Mouse (Mus musculus) forebrain, embryonic 16.5 days (tissue): ENCODE results near the gene Sos1. TPM values are rescaled to one million over a fixed set of nuclear protein-coding genes. Genes with fewer than 3 reads are reported as not detected.

Experiments
- ATAC-seq: fragments of 200-750 bp; cut with Nextera tagmentation; 2 replicates; pipeline ENCODE4 v1.8.0; 2017; ENCODE audit warnings: mild to moderate bottlenecking, moderate library complexity
- H3K27ac ChIP-seq: fragments of 300-500 bp; sonication (generic); 2 replicates; pipeline ENCODE4 v1.5.1; 2014; ENCODE audit warnings: low read length, control low read depth
- H3K27me3 ChIP-seq: fragments of 300-500 bp; sonication (generic); replicated peaks from 2 replicates; pipeline ENCODE4 v1.6.1; 2014; ENCODE audit warnings: low read length; ENCODE audit not compliant: control insufficient read depth, insufficient read depth
- H3K36me3 ChIP-seq: fragments of 300-500 bp; sonication (generic); 2 replicates; pipeline ENCODE4 v1.6.1; 2014; ENCODE audit not compliant: control insufficient read depth, insufficient read depth
- H3K4me1 ChIP-seq: fragments of 300-500 bp; sonication (generic); replicated peaks from 2 replicates; pipeline ENCODE4 v1.6.1; 2014; ENCODE audit warnings: low read length; ENCODE audit not compliant: control insufficient read depth, insufficient read depth
- H3K4me2 ChIP-seq: fragments of 300-500 bp; sonication (generic); 2 replicates; pipeline ENCODE4 v1.6.1; 2014; ENCODE audit warnings: mild to moderate bottlenecking, low read length, control low read depth
- H3K4me3 ChIP-seq: fragments of 300-500 bp; sonication (generic); replicated peaks from 2 replicates; pipeline ENCODE4 v1.5.1; 2014; ENCODE audit warnings: mild to moderate bottlenecking, low read length, control low read depth
- H3K9ac ChIP-seq: fragments of 300-500 bp; sonication (generic); replicated peaks from 2 replicates; pipeline ENCODE4 v1.6.1; 2014; ENCODE audit warnings: low read depth, low read length, control low read depth
- H3K9me3 ChIP-seq: fragments of 300-500 bp; sonication (generic); 2 replicates; pipeline ENCODE4 v1.6.1; 2016; ENCODE audit warnings: low read length; ENCODE audit not compliant: control insufficient read depth
- WGBS: fragments of 180-500 bp; shearing (Covaris S2); extraction: QIAGEN DNeasy Blood & Tissue Kit; methylation state at CpG from one replicate; pipeline ENCODE4 v1.1.7; 2014; 5-methylcytosine and 5-hydroxymethylcytosine counted together
- polyA plus RNA-seq: library from polyadenylated mRNA; unstranded; fragments of >200 nt; fragmentation: Nextera tagmentation; extraction: Ambion mirVana; gene quantifications from 2 replicates; pipeline ENCODE4 v1.2.1, GENCODE M21; 2015

Gene Sos1
- polyA plus RNA-seq, 1 experiment from 2014 or later: 7.6 TPM

DNA sequence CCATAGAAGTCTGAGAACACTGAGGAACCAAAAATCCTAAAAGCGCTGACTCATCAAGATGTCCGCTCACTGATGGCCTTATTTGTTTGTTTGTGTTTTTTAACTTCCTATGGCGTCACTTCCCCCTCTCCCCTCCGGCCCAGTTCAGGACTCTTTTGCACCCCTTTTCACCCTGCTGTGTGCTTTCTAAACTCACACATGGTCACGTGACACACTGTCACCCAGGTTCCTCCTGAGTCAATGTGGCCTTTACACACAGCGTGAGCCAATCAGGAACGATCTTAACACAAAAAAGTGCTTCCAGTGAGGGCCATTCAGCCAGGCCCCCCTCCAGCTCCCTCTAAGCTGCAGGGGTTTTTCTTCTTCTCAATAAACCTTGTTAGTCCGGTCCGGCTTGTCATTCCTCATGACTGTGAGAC lies 16.9 kb upstream of the Sos1 start:
- no peaks in the 10 kb centered on the region for H3K27me3 ChIP-seq
- no peaks in the 10 kb centered on the region for H3K4me1 ChIP-seq
- H3K4me3 ChIP-seq: no peak overlapping the region
- H3K4me2 ChIP-seq: no peak overlapping the region
- H3K36me3 ChIP-seq: no peaks in the 10 kb centered on the region
- 32% methylated on average over 9 of the region's 9 CpGs for WGBS
- no peak overlapping the region for H3K9ac ChIP-seq
- no peak for ATAC-seq
- H3K9me3 ChIP-seq: no peaks in the 10 kb centered on the region
- H3K27ac ChIP-seq: no peak overlapping the region

GRCm38 (mm10) chr17:80496607-80497170 lies 16.4 kb upstream of the Sos1 start:
- Histone ChIP-seq H3K27ac (no peak overlapping the region), H3K9me3 (no peaks in the 10 kb centered on the region), H3K4me3 (no peak overlapping the region), H3K36me3 (no peaks in the 10 kb centered on the region), H3K4me2 (no peak overlapping the region), H3K27me3 (no peaks in the 10 kb centered on the region), H3K9ac (no peak overlapping the region), H3K4me1 (no peaks in the 10 kb centered on the region)
- 88% methylated on average over 8 of the region's 8 CpGs for WGBS
- ATAC-seq: no peak

DNA sequence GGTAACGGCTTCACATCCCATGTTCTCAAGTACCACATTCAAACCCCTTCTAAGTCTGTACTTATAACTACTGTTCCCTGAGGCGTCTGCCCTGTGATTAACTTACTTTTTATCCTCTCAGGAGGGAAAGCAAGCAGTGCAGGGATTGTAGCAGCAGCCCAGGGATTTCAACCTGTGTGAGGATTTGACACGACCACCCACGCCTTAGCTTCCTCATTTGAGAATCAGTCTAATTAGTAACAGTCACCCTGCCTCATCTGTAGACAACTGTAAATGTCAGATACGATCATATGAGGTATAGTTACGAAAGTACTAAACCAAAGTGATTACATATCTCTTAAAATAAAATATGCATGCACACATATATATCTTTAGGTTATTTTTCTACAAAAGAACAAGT lies 15.9 kb upstream of the Sos1 start:
- Histone ChIP-seq H3K9ac (no peak overlapping the region), H3K4me1 (no peaks in the 10 kb centered on the region), H3K36me3 (no peaks in the 10 kb centered on the region), H3K27ac (no peak overlapping the region), H3K27me3 (no peaks in the 10 kb centered on the region), H3K9me3 (no peaks in the 10 kb centered on the region), H3K4me2 (no peak overlapping the region), H3K4me3 (no peak overlapping the region)
- no peak for ATAC-seq
- 69% methylated on average over 6 of the region's 6 CpGs for WGBS

DNA sequence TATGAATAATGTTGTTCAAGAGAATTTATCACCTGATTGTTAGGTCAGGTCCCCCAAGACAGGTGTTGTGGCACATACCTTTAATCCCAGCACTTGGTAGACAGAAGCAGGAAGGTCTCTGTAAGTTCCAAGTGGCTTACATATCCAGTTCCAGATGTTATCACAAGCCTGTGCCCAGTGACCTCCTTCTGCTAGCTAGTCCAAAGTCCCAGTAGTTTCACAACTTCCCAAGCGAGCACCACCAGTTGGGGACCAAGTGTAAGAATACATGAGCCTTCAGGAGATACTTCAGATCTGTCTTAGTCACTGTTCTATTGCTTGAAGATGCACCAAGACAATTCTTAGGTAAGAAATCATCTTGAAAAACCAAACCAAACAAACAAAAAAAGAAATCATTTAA lies 13.6 kb upstream of the Sos1 start:
- Histone ChIP-seq H3K4me2 (no peak overlapping the region), H3K27me3 (no peaks in the 10 kb centered on the region), H3K27ac (no peak overlapping the region), H3K9ac (no peak overlapping the region), H3K4me1 (no peaks in the 10 kb centered on the region), H3K4me3 (no peak overlapping the region), H3K9me3 (no peaks in the 10 kb centered on the region), H3K36me3 (no peaks in the 10 kb centered on the region)
- ATAC-seq: no peak
- 88% methylated on average over 1 of the region's 1 CpGs for WGBS

- WGBS: 94% methylated on average over 4 of the region's 4 CpGs
- no peaks in the 10 kb centered on the region for H3K27me3 ChIP-seq
- H3K9ac ChIP-seq: no peak overlapping the region
- no peak overlapping the region for H3K4me2 ChIP-seq
- H3K36me3 ChIP-seq: no peaks in the 10 kb centered on the region
- no peaks in the 10 kb centered on the region for H3K9me3 ChIP-seq
- no peaks in the 10 kb centered on the region for H3K4me1 ChIP-seq
- H3K27ac ChIP-seq: no peak overlapping the region
- no peak overlapping the region for H3K4me3 ChIP-seq
- ATAC-seq: no peak
These were observed 12.6 kb upstream of the Sos1 start for GRCm38 (mm10) chr17:80492811-80493210.

GRCm38 (mm10) chr17:80492274-80492673 lies 12.0 kb upstream of the Sos1 start:
- 92% methylated on average over 4 of the region's 4 CpGs for WGBS
- H3K27ac ChIP-seq: no peak overlapping the region

GRCm38 (mm10) chr17:80490166-80490565 lies 9.9 kb upstream of the Sos1 start:
- no peaks in the 10 kb centered on the region for H3K4me1 ChIP-seq
- H3K9me3 ChIP-seq: no peaks in the 10 kb centered on the region
- 44% methylated on average over 5 of the region's 5 CpGs for WGBS
- no peak overlapping the region for H3K9ac ChIP-seq
- H3K27me3 ChIP-seq: no peaks in the 10 kb centered on the region
- H3K4me2 ChIP-seq: no peak overlapping the region
- no peak overlapping the region for H3K4me3 ChIP-seq
- ATAC-seq: no peak
- H3K27ac ChIP-seq: no peak overlapping the region
- H3K36me3 ChIP-seq: no peaks in the 10 kb centered on the region

More at GRCm38 (mm10) chr17:80492274-80492673, 12.0 kb upstream of the Sos1 start:
- Histone ChIP-seq H3K9ac (no peak overlapping the region), H3K4me1 (no peaks in the 10 kb centered on the region), H3K4me2 (no peak overlapping the region), H3K27me3 (no peaks in the 10 kb centered on the region), H3K9me3 (no peaks in the 10 kb centered on the region), H3K4me3 (no peak overlapping the region), H3K36me3 (no peaks in the 10 kb centered on the region)
- no peak for ATAC-seq

DNA sequence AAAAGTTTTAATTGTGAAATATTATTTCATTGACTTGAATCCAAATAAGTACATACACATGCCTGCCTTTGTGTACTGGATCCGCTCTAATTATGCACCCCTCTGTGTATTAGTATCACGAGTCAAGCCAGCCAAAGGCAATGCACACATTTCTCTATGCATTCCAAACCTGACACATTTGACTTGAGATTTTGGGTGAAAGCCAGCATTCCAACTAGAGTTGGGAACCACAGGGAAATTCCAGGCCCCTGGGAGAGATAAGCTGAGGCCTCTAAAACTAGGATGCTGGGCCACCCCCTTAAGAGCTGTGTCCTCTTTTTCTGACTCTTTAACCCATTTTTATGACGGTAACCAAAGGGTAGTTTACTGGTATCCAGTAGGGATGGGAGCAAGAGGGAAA lies 8.7 kb upstream of the Sos1 start:
- no peaks in the 10 kb centered on the region for H3K27me3 ChIP-seq
- WGBS: 48% methylated on average over 3 of the region's 3 CpGs
- no peak overlapping the region for H3K4me2 ChIP-seq
- no peak for ATAC-seq
- no peaks in the 10 kb centered on the region for H3K4me1 ChIP-seq
- no peak overlapping the region for H3K9ac ChIP-seq
- H3K4me3 ChIP-seq: no peak overlapping the region
- H3K36me3 ChIP-seq: no peaks in the 10 kb centered on the region
- no peak overlapping the region for H3K27ac ChIP-seq
- H3K9me3 ChIP-seq: no peaks in the 10 kb centered on the region

GRCm38 (mm10) chr17:80485160-80485559 lies 4.9 kb upstream of the Sos1 start:
- Histone ChIP-seq H3K4me2 (no peak overlapping the region), H3K9ac (no peak overlapping the region), H3K27me3 (no peaks in the 10 kb centered on the region), H3K4me3 (no peak overlapping the region), H3K9me3 (no peaks in the 10 kb centered on the region), H3K4me1 (peaks cover 11% of the 10 kb centered on the region), H3K27ac (no peak overlapping the region), H3K36me3 (no peaks in the 10 kb centered on the region)
- no peak for ATAC-seq
- 96% methylated on average over 5 of the region's 5 CpGs for WGBS

- ATAC-seq: no peak
These were observed 587 bp upstream of the Sos1 start for GRCm38 (mm10) chr17:80480855-80481224.

More at GRCm38 (mm10) chr17:80480855-80481224, 587 bp upstream of the Sos1 start:
- Histone ChIP-seq H3K36me3 (no peaks in the 10 kb centered on the region), H3K9ac (peak overlapping the region; percentile 93), H3K9me3 (no peaks in the 10 kb centered on the region), H3K4me1 (peaks cover 24% of the 10 kb centered on the region), H3K4me3 (peak overlapping the region; percentile 81), H3K27ac (peak overlapping the region; percentile 97), H3K4me2 (peak overlapping the region; percentile 87), H3K27me3 (no peaks in the 10 kb centered on the region)
- WGBS: 25% methylated on average over 7 of the region's 7 CpGs
